Mouse (Mus musculus): ENCODE measurements around the gene Topbp1. TPM values are rescaled to one million over a fixed set of nuclear protein-coding genes. Genes with fewer than 3 reads are reported as not detected.

Topbp1 gene
- total RNA-seq, 2 experiments from 2014 or later, result 20.2 to 21.0 TPM

GRCm38 (mm10) chr9:103387011-103387653, 82.1 kb downstream of the Topbp1 start:
- DNase-seq, result no peak

- DNase-seq, result no peak
These were observed 84.2 kb downstream of the Topbp1 start for GRCm38 (mm10) chr9:103389261-103389660.

- no peak for DNase-seq
These were observed 86.9 kb downstream of the Topbp1 start for GRCm38 (mm10) chr9:103391796-103392372.

GRCm38 (mm10) chr9:103393256-103393655, 88.2 kb downstream of the Topbp1 start:
- no peak for DNase-seq

GRCm38 (mm10) chr9:103398509-103399157, 93.6 kb downstream of the Topbp1 start:
- peak; percentile 12 to 20 for DNase-seq

Other genes starting within 250 kb of the Topbp1 start
- gene Rab6b, start 193.4 kb upstream of the Topbp1 start, total RNA-seq (2021), result 100 to 1,000 TPM; 439 to 461 TPM
- 10 to 100 TPM; 21.0 to 22.3 TPM for gene Srprb, start 103.1 kb upstream of the Topbp1 start, total RNA-seq (2021)
- gene Gm20425, start 74.9 kb upstream of the Topbp1 start, total RNA-seq (2021), result 10 to 100 TPM; 11.1 to 11.3 TPM
- gene Trf, start 74.8 kb upstream of the Topbp1 start, total RNA-seq (2021), result 100 to 1,000 TPM; 202 to 231 TPM
- gene 1300017J02Rik, start 133 bp upstream of the Topbp1 start, total RNA-seq (2021), result under 1 TPM in 1 of 2 experiments, not detected in 1; 0.15 TPM
- 10 to 100 TPM; 71.5 to 73.2 TPM for gene Cdv3, start 60.6 kb downstream of the Topbp1 start, total RNA-seq (2021)
- gene Bfsp2, start 175.2 kb downstream of the Topbp1 start, total RNA-seq (2021), result 1 to 10 TPM; 5.0 to 6.0 TPM

Measured in layer of hippocampus, postnatal 36 days (tissue).